Mouse (Mus musculus) kidney, adult 9 months (tissue): ENCODE data around the gene Tmem130.

Source experiments
- DNase-seq: peaks from one replicate; pipeline ENCODE4 v3.0.0; 2022

Gene Tmem130

DNA sequence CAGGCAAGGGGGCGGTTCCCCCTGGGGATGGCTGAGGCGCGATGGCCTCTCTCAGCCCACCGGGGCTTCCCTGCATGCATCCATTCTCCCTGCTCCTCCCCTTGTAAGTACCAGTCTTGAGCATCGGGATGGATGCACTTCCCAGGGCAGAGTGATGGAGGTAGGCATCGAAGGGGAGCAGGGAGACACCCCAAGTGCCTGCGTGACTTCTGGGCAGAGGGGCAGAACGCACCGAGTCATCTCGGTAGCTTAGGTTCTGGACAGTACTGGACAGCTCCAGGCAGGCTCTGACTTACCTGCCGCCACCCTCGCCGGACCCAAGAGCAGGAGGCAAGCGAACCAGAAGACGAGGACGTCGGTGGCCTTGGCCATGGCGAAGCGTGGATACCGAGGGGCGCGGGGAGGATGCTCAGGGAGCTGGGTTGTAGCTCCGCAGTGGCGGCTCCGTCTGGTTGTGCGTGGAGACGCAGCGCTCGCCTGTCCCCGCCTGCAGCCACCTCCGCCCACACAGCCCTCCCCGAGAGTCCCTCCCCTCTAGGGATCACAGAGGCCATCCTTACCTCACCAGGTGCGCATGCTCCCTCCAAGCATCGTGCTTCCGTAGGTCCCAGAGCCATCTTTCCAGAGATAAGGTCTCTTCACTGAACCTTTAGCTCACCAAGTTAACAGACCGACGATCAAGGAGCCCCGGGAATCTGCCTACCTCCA, at the start of gene Tmem130:
TSS of gene Tmem130 (minus strand) at position 658 of the 708 bp plus-strand sequence.
- DNase-seq = peak; percentile 26

DNA sequence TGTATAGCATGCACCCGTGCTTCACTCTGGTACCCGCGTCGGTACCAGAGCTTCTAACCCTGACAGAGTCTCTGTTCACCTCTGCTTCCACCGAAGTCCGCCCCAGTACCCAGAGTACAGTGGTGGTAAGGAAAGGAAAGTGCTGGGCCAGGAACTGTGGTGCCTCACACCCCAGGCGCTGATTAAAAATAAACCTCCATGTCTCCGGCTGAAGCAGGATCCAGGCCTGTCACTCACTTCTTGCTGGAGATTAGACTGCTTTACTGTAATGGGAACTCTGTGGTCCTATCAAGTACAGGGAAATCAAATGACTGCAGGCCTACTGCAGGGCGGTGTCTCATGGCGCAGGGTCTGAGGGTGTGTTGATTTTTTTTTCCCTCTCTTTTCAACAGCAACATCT, 45.3 kb upstream of the Tmem130 start:
- DNase-seq = no peak

DNA sequence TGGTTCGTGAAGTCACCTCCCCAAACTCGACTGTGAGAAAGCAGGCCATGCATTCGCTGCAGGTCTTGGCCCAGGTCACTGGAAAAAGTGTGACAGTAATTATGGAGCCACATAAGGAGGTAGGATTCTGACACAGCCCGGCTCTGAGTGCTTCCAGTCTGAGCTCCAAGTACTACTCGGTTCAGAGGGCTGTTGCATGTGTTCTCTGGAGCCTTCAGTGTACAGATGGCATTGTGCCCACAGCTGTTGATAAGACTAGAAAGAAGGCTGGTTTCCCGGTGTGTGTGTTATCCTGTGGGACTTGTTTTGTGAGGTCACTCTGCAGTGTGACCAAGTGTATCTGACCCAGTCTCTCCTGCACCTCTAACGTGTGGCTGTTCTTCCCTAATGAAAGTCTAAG, 42.6 kb upstream of the Tmem130 start:
- no peak for DNase-seq

GRCm38 (mm10) chr5:144803066-144803465, 41.4 kb upstream of the Tmem130 start:
- no peak for DNase-seq

- DNase-seq = no peak
Observed at GRCm38 (mm10) chr5:144797116-144797515, 35.5 kb upstream of the Tmem130 start.

- peak; percentile 11 for DNase-seq
Observed at GRCm38 (mm10) chr5:144794687-144795086, 33.1 kb upstream of the Tmem130 start.

- DNase-seq = no peak
Observed at GRCm38 (mm10) chr5:144793374-144793773, 31.8 kb upstream of the Tmem130 start.

DNA sequence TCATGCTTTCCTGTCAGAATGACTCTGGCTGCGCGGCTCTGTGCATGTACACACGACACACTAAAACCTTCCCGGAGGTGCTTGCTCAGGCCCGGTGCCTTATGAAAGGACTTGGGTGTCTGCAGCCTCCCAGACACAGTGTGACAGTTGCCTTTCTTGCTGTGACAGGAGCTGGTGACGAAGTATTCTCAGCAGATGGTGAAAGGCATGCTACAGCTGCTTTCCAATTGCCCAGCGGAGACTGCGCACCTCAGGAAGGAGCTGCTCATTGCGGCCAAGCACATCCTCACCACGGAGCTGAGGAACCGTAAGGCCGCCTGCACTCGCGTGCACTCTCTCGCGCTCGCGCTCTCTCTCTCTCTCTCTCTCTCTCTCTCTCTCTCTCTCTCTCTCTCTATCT, 24.8 kb upstream of the Tmem130 start:
- no peak for DNase-seq

DNA sequence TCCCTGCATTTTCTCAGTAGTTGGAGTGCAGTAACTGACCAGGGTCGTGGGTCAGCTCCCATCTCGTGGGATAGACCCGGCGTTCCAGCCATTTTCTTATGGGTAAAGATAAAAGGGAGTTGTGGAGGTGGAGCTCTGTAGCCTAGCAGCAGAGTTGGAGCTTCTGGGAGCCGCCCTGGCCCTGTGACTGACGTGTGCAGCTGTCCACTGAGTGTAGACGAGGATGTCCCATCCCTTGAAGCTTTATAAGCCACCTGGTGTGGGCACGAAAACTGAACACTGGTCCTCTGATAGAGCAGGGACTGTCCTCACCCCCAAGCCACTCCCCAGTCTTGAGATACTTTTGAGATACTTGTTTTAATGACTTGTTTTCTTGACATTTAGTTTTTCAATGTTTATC, 19.0 kb upstream of the Tmem130 start:
- DNase-seq = no peak

GRCm38 (mm10) chr5:144773231-144773630, 11.6 kb upstream of the Tmem130 start:
- no peak for DNase-seq

DNA sequence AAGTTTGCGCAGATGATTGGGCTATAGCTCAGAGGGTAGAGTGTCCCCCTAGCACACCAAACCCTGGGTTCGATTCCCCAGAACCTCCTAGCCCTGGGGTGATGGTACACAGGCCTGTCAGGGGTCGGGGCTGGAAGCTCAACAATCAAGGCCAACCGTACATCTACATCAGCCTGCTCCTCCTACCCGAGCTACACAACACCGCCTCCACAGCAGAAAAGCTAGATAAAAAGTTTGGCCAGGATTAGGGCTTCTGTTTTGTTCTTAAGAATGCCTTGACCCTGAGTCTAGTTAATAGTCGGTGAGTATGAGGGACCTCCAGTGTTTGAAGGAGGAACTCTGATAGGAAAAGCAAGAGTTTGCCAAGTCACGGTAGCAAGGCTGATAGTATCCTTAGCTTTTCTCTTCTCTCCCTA, 7.5 kb upstream of the Tmem130 start:
- peak; percentile 16 for DNase-seq

DNA sequence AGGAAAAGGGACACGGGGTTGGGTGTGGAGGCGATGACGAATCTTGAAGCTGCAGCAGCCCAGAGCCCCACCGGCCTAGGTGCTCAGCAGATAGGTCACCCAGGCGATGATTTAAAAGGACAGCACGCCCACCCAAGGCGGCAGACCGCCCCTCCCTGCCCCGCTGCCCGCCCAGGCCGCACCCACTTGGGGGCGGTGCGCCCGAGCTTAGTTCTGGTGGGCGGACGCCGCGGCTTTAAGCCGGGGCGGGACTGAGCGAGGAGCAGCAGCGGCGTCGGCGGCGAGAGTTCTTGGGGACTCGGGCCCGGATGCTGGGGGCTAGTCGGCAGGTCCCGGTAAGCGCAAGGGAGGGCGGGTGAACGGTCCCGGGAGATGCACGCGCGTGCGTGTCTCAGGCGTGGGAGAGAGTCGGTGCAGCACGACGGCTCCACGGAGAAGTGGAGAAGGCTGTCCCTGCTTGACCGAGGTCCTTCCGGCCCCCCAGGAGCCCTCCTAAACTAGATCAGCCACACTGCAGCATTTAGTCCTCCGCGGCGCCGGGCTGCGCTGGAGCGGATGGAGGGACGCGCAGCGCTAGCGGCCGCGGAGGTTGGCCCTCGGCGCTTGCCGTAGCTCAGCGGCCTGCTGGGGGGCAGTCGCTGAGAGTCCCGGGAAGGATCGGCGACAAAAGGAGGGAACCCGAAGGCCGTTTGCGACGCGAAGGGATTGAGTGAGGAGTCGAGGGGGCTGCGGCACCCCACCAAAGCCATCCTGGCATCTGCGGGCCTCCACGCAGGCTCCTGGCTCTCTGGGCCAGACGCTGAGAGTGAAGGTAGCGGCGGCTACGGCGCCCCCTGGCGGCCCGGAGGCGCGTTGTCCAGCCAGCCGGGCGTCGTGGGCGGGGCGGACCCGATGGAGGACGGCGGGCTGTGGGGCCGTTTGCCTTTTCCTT, 6.6 kb upstream of the Tmem130 start:
- DNase-seq = peak; percentile 92

- peak; percentile 17 for DNase-seq
Observed at GRCm38 (mm10) chr5:144767106-144767798, 5.6 kb upstream of the Tmem130 start, which contains the start of gene Trrap. Gene Trrap (plus strand): TSS chr5:144767732.

GRCm38 (mm10) chr5:144766646-144767045, 5.0 kb upstream of the Tmem130 start:
- peak; percentile 21 for DNase-seq

- peak; percentile 83 for DNase-seq
Observed at GRCm38 (mm10) chr5:144766026-144766425, 4.4 kb upstream of the Tmem130 start.

- DNase-seq = no peak
Observed at GRCm38 (mm10) chr5:144758422-144758821, 3.2 kb downstream of the Tmem130 start.

- no peak for DNase-seq
Observed at GRCm38 (mm10) chr5:144757402-144757801, 4.2 kb downstream of the Tmem130 start.

- no peak for DNase-seq
Observed at GRCm38 (mm10) chr5:144755191-144755590, 6.4 kb downstream of the Tmem130 start.

- peak; percentile 85 for DNase-seq
Observed at GRCm38 (mm10) chr5:144753041-144753440, 8.6 kb downstream of the Tmem130 start.

DNA sequence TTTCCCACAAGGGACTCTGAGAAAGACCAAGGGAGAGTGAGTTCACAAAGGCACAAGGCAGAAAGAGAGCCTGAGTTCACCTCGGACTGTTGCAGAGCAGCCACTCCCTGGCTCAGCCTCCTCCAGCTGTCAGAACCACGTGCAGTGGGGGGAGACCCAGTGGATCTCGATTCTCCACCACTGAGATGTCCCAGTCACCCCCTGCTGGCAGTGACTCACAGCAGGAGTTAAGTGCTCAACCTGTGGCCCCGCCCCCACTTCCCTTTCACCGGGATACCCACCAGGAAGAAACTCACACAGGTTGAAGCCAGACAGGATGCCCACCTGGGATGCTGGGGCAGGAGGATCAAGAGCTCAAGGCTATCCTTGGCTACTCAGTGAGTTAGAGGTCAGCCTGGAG, 9.2 kb downstream of the Tmem130 start:
- DNase-seq = peak; percentile 16

GRCm38 (mm10) chr5:144737101-144737500, 24.5 kb downstream of the Tmem130 start:
- DNase-seq = no peak

- peak; percentile 70 for DNase-seq
Observed at GRCm38 (mm10) chr5:144734949-144735348, 26.7 kb downstream of the Tmem130 start.

DNA sequence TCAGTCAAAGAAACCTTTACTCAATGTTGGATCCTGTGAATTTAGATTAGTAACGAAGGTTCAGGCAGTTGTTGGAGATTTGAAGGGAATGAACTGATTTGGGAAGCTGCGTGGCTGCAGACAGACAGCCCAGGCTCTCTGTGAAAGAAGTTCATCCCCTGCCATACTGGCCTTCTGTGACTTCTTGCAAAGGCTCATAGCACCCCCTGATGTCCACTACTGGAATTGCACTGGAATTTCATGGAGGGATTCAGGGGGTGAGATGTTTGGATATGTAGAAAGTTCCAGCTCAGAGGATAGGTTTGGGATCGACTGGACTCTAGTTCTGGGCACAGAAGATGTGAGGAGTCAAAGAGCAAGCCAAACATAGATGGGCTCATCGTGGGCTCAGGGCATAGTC, 27.7 kb downstream of the Tmem130 start:
- DNase-seq = peak; percentile 58
